Mouse (Mus musculus) heart, postnatal 0 days (tissue): Measurements from ENCODE around the gene Otud7b.

Source experiments
- CTCF ChIP-seq: IDR thresholded peaks from 2 replicates; pipeline ENCODE4 v1.5.1; 2016; ENCODE audit warnings: antibody characterized with exemption, control low read depth, low read depth
- EP300 ChIP-seq: IDR thresholded peaks from 2 replicates; pipeline ENCODE4 v1.6.1; 2016; ENCODE audit warnings: antibody characterized with exemption, low read depth

- TF ChIP-seq CTCF (no peak), EP300 (no peak)
Measured at GRCm38 (mm10) chr3:96113251-96113650, 8.9 kb downstream of the Otud7b start.
